Mouse (Mus musculus) frontal cortex, postnatal 10 days (tissue): ENCODE results near the gene Gm17387.
"Not testable (repeated sequence)": the region's sequence is repeated elsewhere in the genome, so short reads cannot be mapped to it uniquely, and the experiment has no call there.

ENCODE experiments used
- DNase-seq, 2 experiments: peaks; one replicate each; pipeline ENCODE4 v3.0.0; 2022; ENCODE audit warnings: low spot score in 2 of 2, mixed read lengths in 1 of 2

Gene Gm17387

GRCm38 (mm10) chr7:141016707-141017697 lies 11.9 kb upstream of the Gm17387 start:
- no peak for DNase-seq

DNA sequence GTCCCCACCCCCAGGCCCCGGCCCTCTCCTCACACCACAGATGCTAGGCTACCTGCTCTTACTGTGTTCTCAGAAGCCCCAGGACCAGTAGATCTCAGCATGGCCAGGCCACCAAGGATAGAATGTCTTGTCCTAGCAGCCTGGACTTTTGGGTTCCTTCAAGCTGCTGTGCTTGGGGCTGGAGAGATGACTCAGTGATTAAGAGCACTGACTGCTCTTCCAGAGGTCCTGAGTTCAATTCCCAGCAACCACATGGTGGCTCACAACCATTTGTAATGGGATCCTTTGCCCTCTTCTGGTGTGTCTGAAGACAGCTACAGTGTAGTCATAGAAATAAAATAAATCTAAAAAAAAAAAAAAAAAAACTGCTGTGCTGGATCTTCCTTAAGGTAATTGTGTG lies 11.1 kb upstream of the Gm17387 start, which contains the start of gene Ifitm6:
Gene Ifitm6 (minus strand): TSS at position 101 of the 400 bp plus-strand sequence.
- DNase-seq = not testable (repeated sequence)

DNA sequence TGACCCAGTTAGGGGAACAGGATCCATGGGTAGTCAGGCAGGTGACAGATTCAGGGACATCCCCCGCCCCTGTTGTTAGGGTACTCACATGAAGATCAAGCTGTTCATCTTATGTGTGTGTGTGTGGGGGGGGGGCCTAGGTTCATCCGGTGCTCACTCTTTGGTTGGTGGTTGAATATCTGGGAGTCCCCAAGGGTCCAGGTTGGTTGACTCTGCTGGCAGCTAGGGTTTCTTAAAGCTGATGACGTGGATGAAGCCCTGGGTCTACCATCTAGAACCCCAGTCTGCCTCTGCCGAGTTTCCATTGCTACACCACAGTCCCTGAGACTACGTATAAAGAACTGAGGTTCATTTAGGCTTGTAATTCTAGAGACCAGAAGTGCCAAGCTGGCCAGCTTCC lies 9.9 kb upstream of the Gm17387 start:
- DNase-seq = no peak

- no peak for DNase-seq
Measured at GRCm38 (mm10) chr7:141021489-141022449, 7.2 kb upstream of the Gm17387 start.

GRCm38 (mm10) chr7:141024865-141025838 lies 3.8 kb upstream of the Gm17387 start:
- DNase-seq = no peak

GRCm38 (mm10) chr7:141026097-141026739 lies 2.7 kb upstream of the Gm17387 start:
- no peak for DNase-seq

GRCm38 (mm10) chr7:141026740-141027098 lies 2.2 kb upstream of the Gm17387 start:
- no peak for DNase-seq

DNA sequence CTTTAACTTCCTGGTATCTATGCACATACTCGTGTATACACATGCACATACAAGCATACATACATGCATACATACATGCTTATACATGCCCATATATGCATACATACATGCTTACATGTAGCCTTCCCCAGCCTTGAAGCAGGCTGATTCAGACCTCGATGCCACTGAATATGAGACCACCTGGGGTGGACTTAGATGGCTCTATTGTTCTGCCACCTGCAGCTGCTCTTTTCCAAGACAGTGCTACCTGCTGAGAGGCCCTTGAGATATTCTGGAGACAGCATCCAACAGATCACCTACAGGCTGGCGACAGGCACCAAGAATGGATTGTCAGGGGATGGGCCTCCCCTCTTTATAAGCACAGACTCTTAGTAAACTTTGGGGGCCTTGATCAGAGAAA lies 1.5 kb downstream of the Gm17387 start:
- no peak for DNase-seq

DNA sequence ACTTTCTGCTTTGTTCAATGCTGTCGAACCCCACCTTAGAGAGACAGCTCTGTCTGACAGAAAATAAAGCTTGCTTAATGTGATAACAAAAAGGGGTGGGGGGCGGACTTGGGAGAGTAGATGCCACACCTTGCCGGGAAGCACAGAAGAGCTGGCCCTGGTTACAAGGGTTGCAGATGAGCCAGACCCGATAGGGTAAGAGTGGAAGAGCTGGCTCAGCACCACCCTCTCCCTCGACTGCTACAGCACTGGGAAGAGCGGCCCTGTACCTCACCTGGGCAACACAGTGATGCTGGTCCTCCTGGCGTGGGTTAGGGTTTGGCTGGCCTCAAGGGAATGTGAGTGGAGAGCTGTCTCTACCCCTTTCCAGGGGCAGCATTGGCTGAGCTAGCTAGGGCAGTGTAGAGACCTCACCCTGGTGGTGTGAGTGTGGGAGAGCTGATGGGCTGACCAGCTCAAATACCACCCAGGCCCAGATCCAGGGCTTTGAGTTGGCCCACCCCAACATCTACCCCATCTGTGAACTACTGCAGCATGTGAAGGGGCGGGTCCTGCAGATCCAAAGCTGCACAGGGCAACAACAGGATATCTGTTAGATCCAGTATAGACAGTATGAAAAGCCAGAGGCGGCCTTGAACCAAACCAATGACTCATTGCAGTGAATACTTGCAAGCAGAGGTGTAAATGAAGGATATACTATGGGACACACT lies 3.7 kb downstream of the Gm17387 start:
- DNase-seq = no peak

DNA sequence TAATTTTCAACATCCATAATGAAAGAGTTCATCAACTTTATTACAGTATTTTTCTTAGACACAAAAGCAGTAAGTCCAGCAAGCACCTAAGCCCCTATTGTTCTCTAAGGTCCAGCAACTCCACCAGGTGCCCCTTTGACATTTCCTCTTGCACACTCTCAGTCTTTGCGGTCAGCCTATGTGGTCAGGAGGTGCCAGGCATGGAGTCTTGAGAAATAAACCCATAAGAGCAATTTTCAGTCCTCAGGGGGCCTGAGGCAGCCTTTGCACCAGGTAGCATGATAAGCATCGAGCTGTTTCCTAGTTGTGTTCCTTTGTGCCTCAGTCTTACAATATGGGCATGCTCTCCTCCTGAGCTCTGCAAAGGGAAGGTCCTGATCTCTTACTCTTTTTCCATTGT lies 7.7 kb downstream of the Gm17387 start:
- not testable (repeated sequence) for DNase-seq

- DNase-seq = no peak
Measured at GRCm38 (mm10) chr7:141038090-141039032, 9.4 kb downstream of the Gm17387 start.

DNA sequence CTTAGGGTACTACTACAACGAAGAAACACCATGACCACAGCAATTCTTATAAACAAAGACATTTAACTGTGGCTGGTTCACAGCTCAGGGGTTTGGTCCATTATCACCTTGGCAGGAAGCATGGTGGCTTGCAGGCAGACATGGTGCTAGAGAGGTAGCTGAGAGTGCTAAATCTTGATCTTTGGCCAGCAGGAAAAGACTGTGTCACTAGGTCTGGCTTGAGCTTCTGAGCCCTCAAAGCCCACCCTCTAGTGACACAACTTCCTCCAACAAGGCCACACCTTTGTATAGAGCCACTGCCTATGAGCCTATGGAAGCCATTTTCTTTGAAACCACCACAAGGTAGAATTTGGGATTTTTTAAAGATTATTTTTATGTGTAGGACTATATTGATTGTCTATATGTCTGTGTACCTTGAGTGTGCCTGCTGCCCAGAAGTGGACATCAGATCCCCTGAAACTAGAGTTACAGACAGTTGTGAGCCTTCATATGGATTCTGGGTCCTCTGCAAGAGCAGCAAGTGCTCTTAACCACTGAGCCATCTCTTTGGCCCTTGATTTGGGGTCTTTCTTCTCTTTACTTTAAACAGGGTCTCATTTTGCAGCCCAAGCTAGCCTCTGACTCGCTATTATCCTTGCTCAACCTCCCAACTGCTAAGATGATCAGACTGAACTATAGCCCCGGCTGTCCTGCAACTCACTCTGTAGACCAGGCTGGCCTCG lies 10.6 kb downstream of the Gm17387 start:
- DNase-seq = no peak

- no peak for DNase-seq
Measured at GRCm38 (mm10) chr7:141040867-141041606, 12.1 kb downstream of the Gm17387 start.

GRCm38 (mm10) chr7:141041661-141042060 lies 12.7 kb downstream of the Gm17387 start:
- no peak for DNase-seq

- no peak for DNase-seq
Measured at GRCm38 (mm10) chr7:141042539-141042938, 13.6 kb downstream of the Gm17387 start.

- DNase-seq = no peak
Measured at GRCm38 (mm10) chr7:141046931-141047580, 18.1 kb downstream of the Gm17387 start.
